Mouse (Mus musculus) kidney, postnatal 25 days (tissue): ENCODE measurements around the gene Ctsd.

ENCODE experiments used
- DNase-seq, 2 experiments: peaks; one replicate each; pipeline ENCODE4 v3.0.0; 2021; ENCODE audit warnings: mixed read lengths in 2 of 2

Gene Ctsd

DNA sequence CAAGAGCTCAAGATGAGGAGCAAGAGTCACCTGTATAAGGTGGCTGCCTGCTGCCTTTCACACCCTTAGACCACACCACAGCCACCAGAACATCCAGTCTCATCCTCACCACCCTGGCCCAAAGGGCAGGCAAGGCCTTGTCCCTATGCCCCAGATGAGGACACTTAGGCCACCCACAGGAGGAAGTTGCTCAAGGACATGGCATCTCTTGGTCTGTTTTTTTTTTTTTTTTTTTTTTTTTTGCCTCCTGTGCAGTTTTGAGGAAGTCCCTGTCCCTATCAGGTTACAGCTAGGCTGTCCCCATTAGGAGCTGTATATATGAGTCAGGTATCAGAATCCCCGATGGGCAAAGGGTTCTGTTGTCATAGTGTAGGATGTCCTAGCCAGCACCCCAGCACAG lies 11.4 kb upstream of the Ctsd start:
- DNase-seq: peak in 1 of 2 experiments; percentile 22

- peak; percentile 43 to 65 for DNase-seq
Measured at GRCm38 (mm10) chr7:142398052-142398451, 10.2 kb upstream of the Ctsd start.

- DNase-seq: no peak
Measured at GRCm38 (mm10) chr7:142396611-142397010, 8.8 kb upstream of the Ctsd start.

GRCm38 (mm10) chr7:142395472-142395871 lies 7.6 kb upstream of the Ctsd start:
- DNase-seq: no peak

DNA sequence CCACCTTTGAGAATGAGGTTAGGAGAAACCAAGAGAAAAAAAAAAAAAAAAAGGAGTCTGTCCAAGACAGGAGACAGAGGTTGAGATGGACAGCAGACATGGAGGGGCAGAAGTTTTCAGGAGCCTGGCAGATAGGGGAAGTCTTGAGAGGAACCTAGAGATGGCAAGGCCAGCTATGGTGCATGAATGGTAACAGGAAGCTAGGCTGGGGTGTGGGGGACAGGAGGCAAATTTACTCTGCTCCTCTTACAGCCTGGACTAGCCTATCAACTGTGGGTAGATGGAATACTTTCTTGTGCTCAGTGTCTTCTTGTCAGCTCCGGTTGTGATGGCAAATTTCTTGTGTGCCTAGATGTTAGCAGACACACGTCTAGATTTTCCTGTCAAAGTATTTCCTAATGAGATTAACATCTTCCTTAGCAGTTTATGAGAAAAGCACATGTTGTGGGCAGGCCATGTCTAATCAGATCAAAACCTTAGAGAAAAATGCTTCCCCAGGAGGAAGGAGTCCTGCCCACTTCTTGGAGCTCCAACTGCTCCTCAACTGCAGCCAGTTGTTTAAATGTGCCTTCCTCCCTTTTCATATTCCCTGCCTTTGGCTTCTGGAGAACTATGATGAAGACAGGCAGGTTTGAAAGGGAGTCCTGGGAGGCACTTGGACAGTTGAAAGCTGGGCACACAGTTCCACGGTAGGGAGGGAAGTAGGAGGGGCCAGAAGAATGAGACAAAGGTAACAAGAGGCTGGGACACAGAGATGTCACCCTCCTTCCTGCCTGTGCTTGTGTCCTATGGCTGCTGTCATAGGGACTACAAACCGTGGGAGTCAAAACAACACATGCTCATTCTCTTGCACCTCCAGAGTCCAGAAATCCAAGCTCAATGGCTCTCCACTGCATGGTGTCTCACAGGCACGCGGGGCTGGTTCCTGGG lies 6.7 kb upstream of the Ctsd start:
- peak in 1 of 2 experiments; percentile 35 for DNase-seq

- peak; percentile 75 to 84 for DNase-seq
Measured at GRCm38 (mm10) chr7:142393191-142393590, 5.4 kb upstream of the Ctsd start.

DNA sequence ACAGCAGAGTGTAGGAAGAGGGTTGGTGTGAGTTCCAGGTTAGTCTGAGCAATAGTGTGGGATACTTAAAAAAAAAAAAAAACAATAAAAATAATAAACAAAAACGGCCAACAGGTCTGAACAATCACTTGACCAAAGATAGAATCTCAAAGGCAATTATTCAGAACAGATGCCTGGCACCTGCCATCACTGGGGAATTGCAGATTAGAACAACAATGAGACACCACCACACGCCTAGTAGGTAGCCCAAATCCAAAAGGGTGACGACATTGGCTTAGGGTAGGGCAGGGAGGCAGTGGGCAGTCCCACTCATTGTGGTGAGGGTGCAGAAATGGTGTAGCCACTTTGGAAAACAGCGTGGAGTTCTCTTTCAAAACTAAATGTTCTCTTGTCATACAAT lies 3.8 kb upstream of the Ctsd start:
- no peak for DNase-seq

DNA sequence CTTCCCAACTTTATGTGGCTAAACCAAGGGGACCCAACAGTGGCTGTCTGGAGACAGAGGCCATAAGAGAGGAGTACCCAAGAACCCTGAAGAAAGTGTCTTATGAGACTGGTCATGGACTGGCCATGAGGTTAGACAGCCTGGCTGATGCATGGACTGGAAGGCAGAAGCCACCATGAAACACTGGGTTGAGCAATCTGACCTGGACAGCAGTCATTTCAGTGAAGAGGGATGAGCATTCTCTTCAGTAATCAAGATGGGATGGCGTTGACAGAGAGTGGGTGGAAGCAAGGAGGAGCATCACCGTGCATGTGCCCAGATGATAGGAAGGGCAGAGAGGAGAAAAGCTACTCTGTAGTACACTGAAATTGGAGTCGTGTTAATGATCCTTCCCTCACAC lies 3.3 kb upstream of the Ctsd start:
- DNase-seq: no peak

GRCm38 (mm10) chr7:142389961-142390650 lies 2.3 kb upstream of the Ctsd start:
- no peak for DNase-seq

- peak in 1 of 2 experiments; percentile 22 for DNase-seq
Measured at GRCm38 (mm10) chr7:142388740-142389139, 902 bp upstream of the Ctsd start.

DNA sequence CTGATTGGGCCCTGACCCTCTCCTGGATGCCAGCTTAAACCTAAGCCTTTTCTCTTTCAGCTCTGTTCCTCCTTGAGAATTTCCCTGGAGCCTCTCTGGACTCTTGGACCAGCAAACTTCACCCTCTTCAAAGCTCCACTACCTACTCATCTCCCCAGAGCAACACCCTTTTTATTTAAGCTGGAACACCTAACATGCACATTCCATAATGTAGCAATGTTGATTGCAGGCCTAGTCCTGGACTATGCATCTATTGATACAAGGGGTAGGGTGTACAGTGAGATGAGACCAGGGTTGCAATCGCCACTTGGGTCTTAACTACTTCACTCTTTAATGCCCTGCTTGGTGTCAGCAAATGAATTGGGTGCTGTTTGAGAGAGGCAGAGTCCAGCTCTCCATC lies 360 bp upstream of the Ctsd start:
- no peak for DNase-seq

DNA sequence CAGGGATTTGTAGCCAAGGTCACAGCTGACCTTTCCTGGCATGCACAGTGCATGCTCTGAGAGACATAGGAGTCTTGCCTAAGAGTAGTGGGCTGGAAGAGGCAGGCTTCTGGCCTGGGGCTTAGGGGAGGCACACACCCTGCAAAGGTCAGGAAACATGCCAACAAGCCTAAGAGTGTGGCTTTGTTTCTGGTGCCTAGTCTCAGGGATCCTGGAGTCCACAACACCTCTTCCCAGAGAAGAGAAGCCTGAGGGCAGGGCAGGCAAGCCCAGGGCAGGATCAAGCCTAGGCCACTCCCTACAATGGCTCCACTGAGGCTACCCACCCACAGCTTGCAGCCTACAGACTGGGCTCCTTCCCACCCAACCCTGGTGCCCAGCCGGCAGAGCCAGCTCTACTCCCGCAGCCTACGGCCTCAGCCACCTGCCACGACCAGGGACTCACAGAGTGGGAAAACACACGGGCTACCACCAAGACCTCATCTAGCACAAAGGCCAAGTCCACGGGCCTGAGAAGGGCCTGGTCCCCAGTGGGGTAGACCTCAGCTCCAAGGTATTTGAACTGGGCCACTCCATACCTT lies 1.1 kb downstream of the Ctsd start:
- peak in 1 of 2 experiments; percentile 63 for DNase-seq

DNA sequence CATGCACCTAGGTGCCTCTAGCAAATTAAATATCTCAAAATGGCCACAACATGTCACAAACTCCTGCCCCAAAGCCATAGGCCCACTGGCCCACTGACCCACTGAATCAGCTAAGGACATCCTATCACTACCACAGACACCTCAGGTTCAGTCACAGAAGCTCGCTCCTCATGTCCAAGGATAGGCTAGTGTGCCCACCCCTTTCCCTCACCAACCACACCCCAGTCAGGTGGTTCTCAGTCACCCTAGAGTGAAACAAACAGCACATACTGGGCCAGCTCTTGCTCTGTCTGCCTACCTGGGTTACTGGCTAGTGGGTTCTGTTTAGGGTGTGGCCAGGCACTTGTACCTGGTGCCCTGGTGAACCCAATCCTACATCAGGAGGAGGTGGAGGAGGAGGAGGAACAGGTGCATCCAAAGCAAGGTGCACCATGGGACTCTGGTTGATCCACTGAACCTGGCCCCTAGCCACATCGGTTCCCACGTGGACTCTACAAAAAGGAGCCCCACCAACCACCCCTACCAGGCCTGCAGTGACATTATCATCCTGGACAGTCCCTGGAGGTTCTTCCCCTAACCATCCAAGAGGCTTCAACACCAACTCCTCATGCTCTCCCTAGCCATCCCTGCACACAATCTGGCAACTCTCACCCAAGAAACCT lies 2.0 kb downstream of the Ctsd start:
- peak in 1 of 2 experiments; percentile 25 for DNase-seq

DNA sequence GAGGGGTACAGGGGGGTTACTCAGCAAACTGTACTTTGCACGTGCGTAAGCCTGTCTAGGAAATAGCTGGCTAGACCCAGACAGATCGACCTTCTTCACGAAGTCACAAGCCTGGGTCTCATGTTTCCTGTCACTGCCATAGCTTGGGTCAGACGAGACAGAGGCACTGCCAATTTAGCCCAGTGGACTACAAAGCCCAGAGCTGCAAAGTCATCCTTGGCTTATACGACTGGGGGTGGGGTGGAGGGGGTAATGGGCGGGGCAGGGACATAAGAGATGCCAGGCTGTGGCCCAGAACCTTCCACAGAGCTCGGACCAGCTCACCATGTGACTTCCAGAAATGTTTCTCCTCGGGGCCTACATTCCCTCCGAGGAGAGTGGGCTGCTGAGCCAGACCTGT lies 3.5 kb downstream of the Ctsd start:
- peak in 1 of 2 experiments; percentile 23 for DNase-seq

DNA sequence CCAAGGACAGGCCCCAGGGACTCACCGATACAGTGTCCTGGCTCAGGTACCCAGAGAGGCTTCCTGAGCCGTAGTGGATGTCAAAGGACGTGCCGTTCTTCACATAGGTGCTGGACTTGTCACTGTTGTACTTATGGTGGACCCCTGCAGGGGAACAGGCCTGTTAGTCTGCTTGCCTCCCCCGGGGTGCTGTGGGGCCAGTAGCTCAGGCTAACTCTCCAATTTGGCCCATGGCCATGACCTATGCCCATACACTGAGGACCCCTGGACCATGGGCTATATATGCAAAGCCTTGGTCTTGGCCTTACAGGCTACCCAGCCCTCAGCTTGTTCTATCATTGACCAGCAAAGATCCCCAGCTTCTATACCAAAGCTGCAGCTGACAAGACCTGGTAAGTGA lies 5.3 kb downstream of the Ctsd start, which contains the start of gene Gm49369:
Gm49369 (minus strand) TSS at position 101 of the 400 bp plus-strand sequence.
- peak in 1 of 2 experiments; percentile 24 for DNase-seq

DNA sequence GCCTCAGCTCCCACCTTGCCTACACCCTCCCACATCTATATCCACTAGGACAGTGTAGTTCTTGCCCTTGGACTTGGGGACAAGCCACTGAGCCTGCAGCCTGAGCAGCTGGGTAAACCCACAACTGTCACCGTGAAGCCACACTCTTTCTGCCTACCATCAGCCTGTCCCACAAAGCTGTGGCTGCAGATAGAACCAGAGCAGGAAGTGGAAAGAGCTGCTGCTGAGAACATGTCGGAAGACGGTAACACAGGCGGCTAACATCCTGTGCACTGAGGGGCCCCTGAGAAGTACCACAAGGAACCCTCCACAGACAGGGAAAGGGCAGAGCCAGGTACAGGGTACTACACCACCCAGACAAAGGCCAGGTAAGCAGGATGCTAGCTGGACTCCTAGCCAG lies 6.7 kb downstream of the Ctsd start:
- DNase-seq: no peak

- peak in 1 of 2 experiments; percentile 35 for DNase-seq
Measured at GRCm38 (mm10) chr7:142379186-142379585, 8.7 kb downstream of the Ctsd start.

GRCm38 (mm10) chr7:142377233-142377925 lies 10.5 kb downstream of the Ctsd start:
- no peak for DNase-seq

DNA sequence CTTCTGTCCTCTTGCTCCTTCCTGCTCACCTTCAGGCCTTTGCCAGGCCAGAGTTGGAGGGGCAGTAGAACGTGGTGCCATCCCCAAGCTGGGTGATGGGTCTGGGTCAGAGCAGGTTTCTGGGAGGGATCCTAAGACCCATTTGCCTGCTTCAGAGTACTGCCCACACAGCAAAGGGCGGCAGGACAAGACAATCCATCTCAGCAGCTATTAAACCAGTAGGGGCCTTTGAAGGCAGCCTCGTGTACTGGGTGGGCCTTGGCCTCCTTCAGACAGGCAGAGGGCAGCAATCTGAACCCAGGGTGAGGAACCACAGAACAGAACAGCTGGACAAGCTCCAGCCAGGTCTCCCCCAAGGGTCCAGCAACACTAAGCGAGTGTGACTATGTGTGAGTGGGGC lies 11.7 kb downstream of the Ctsd start:
- DNase-seq: no peak

- peak; percentile 66 to 77 for DNase-seq
Measured at GRCm38 (mm10) chr7:142375261-142375724, 12.5 kb downstream of the Ctsd start.

GRCm38 (mm10) chr7:142374413-142375015 lies 13.3 kb downstream of the Ctsd start:
- DNase-seq: no peak
